Mouse (Mus musculus): Measurements from ENCODE around the gene Ncmap. TPM values are rescaled to one million over a fixed set of nuclear protein-coding genes. Genes with fewer than 3 reads are reported as not detected.

Ncmap gene
- polyA plus RNA-seq, 1 experiment from 2014 or later: 0.63 TPM

- WGBS: 87% methylated on average over 6 of the region's 6 CpGs
- H3K9ac ChIP-seq (ENCODE audit: low read length): no peak overlapping the region
- no peak overlapping the region for H3K27ac ChIP-seq (ENCODE audit: low read depth, low read length)
- H3K36me3 ChIP-seq (ENCODE audit: control insufficient read depth, insufficient read depth, low read length): no peaks in the 10 kb centered on the region
- peaks cover 7% of the 10 kb centered on the region for H3K4me1 ChIP-seq (ENCODE audit: control insufficient read depth, insufficient read depth, low read length)
- DNase-seq (ENCODE audit: low spot score, missing footprints) (no peak), ATAC-seq (ENCODE audit: low FRiP score) (no peak)
- no peak overlapping the region for H3K4me3 ChIP-seq (ENCODE audit: low read depth, low read length)
- H3K9me3 ChIP-seq (ENCODE audit: control insufficient read depth, low read length): no peaks in the 10 kb centered on the region
- peaks cover 21% of the 10 kb centered on the region for H3K27me3 ChIP-seq (ENCODE audit: control insufficient read depth, insufficient read depth, low read length)
- H3K4me2 ChIP-seq: no peak overlapping the region
Measured at GRCm38 (mm10) chr4:135393381-135393780, 4.6 kb downstream of the Ncmap start.

DNA sequence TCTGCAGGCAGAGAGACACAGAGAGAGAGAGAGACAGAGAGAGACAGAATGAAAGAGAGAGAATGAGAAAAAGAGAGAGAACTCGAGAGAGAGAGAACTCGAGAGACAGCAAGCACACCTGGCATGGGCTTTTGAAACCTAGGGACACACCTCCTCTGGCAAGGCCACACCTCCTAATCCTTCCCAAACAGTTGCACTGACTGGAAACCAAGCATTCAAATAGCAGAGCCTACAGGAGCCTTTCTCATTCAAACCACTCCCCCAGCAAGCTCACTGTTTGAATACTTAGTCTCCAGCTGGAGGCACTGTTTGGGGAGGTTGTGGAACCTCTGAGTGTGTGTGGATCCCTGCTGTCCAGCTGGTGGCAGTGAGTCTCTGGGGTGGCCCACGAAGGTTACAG lies 5.2 kb downstream of the Ncmap start:
- Histone ChIP-seq H3K27me3 (ENCODE audit: control insufficient read depth, insufficient read depth, low read length) (peaks cover 15% of the 10 kb centered on the region), H3K4me2 (no peak overlapping the region), H3K9ac (ENCODE audit: low read length) (no peak overlapping the region), H3K4me1 (ENCODE audit: control insufficient read depth, insufficient read depth, low read length) (peaks cover 2% of the 10 kb centered on the region), H3K9me3 (ENCODE audit: control insufficient read depth, low read length) (no peaks in the 10 kb centered on the region), H3K36me3 (ENCODE audit: control insufficient read depth, insufficient read depth, low read length) (no peaks in the 10 kb centered on the region), H3K4me3 (ENCODE audit: low read depth, low read length) (no peak overlapping the region), H3K27ac (ENCODE audit: low read depth, low read length) (no peak overlapping the region)
- DNase-seq (ENCODE audit: low spot score, missing footprints): no peak
- no peak for ATAC-seq (ENCODE audit: low FRiP score)
- 84% methylated on average over 3 of the region's 3 CpGs for whole genome bisulfite sequencing

DNA sequence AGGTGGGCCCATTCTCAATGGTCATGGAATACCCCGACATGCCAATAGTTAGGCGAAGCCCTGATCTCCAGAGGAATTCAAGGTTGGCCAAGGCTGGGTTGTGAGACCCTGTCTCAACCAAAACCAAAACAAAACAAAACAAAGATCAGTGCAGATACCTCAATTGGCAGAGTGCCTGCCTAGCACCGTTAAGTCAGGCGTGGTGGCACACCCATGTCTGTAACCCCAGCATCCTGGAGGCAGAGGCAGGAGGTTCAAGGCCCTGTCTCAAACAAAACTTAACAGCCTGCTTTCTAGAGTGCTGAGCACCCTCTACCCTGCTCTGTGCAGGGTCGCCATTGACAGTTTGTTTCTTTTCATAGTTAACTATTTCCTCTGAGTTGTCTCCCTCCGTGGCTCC lies 7.0 kb downstream of the Ncmap start:
- Histone ChIP-seq H3K4me3 (ENCODE audit: low read depth, low read length) (no peak overlapping the region), H3K4me1 (ENCODE audit: control insufficient read depth, insufficient read depth, low read length) (no peaks in the 10 kb centered on the region), H3K36me3 (ENCODE audit: control insufficient read depth, insufficient read depth, low read length) (no peaks in the 10 kb centered on the region), H3K9ac (ENCODE audit: low read length) (no peak overlapping the region), H3K27me3 (ENCODE audit: control insufficient read depth, insufficient read depth, low read length) (no peaks in the 10 kb centered on the region), H3K4me2 (no peak overlapping the region), H3K9me3 (ENCODE audit: control insufficient read depth, low read length) (no peaks in the 10 kb centered on the region), H3K27ac (ENCODE audit: low read depth, low read length) (no peak overlapping the region)
- DNase-seq (ENCODE audit: low spot score, missing footprints) (no peak), ATAC-seq (ENCODE audit: low FRiP score) (no peak)
- 76% methylated on average over 6 of the region's 6 CpGs for WGBS

GRCm38 (mm10) chr4:135385614-135386013 lies 12.4 kb downstream of the Ncmap start:
- H3K36me3 ChIP-seq (ENCODE audit: control insufficient read depth, insufficient read depth, low read length): no peaks in the 10 kb centered on the region
- no peak overlapping the region for H3K27ac ChIP-seq (ENCODE audit: low read depth, low read length)
- no peak overlapping the region for H3K4me3 ChIP-seq (ENCODE audit: low read depth, low read length)
- no peaks in the 10 kb centered on the region for H3K9me3 ChIP-seq (ENCODE audit: control insufficient read depth, low read length)
- 65% methylated on average over 10 of the region's 10 CpGs for WGBS
- H3K9ac ChIP-seq (ENCODE audit: low read length): no peak overlapping the region
- ATAC-seq (ENCODE audit: low FRiP score) (no peak), DNase-seq (ENCODE audit: low spot score, missing footprints) (no peak)
- no peaks in the 10 kb centered on the region for H3K4me1 ChIP-seq (ENCODE audit: control insufficient read depth, insufficient read depth, low read length)
- no peak overlapping the region for H3K4me2 ChIP-seq
- H3K27me3 ChIP-seq (ENCODE audit: control insufficient read depth, insufficient read depth, low read length): no peaks in the 10 kb centered on the region

DNA sequence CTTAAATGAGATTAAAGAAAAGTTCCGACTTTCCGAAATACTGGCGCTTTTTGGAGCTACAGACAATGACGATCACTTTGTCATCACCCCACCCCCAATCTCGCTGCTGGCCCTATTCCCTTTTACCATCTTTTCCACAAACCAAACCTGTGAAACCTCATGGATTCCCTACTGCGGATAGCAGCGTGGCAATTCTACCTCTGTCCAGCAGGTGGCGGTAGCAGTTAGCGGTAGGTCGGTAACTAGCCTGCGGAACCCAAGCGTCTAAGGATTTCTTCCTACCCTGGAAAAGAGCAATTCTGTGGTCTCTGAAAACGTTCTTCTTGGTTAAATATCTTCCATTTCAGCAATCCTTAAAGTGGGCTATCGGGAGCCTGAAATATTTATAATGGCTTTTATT lies 15.7 kb downstream of the Ncmap start:
- Histone ChIP-seq H3K9me3 (ENCODE audit: control insufficient read depth, low read length) (no peaks in the 10 kb centered on the region), H3K36me3 (ENCODE audit: control insufficient read depth, insufficient read depth, low read length) (no peaks in the 10 kb centered on the region), H3K27me3 (ENCODE audit: control insufficient read depth, insufficient read depth, low read length) (no peaks in the 10 kb centered on the region), H3K9ac (ENCODE audit: low read length) (no peak overlapping the region), H3K4me2 (no peak overlapping the region), H3K27ac (ENCODE audit: low read depth, low read length) (no peak overlapping the region), H3K4me1 (ENCODE audit: control insufficient read depth, insufficient read depth, low read length) (no peaks in the 10 kb centered on the region), H3K4me3 (ENCODE audit: low read depth, low read length) (no peak overlapping the region)
- WGBS: 4% methylated on average over 14 of the region's 14 CpGs
- ATAC-seq (ENCODE audit: low FRiP score) (no peak), DNase-seq (ENCODE audit: low spot score, missing footprints) (peak; percentile 98)

DNA sequence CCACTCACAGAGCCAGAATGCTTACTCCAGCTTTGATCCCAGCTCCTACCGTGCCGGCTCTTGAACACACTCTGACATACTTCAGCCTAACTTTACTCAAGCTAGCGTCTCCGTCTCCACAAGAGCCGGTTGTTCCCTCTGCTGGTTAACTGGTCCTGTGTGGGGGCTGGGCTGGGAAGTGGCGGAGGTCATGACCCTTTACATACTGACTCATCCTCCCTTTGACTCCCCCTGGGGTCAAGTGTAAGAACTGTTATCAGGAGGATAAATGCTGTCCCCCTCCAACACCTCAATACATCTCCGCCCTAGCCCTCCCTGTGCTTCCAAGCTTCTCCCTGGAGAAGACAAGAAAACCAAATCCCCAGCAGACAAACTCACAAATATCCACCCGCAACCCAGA lies 16.7 kb downstream of the Ncmap start:
- Histone ChIP-seq H3K27ac (ENCODE audit: low read depth, low read length) (no peak overlapping the region), H3K4me3 (ENCODE audit: low read depth, low read length) (no peak overlapping the region), H3K27me3 (ENCODE audit: control insufficient read depth, insufficient read depth, low read length) (no peaks in the 10 kb centered on the region), H3K4me2 (no peak overlapping the region), H3K9ac (ENCODE audit: low read length) (no peak overlapping the region), H3K4me1 (ENCODE audit: control insufficient read depth, insufficient read depth, low read length) (no peaks in the 10 kb centered on the region), H3K36me3 (ENCODE audit: control insufficient read depth, insufficient read depth, low read length) (no peaks in the 10 kb centered on the region), H3K9me3 (ENCODE audit: control insufficient read depth, low read length) (no peaks in the 10 kb centered on the region)
- ATAC-seq (ENCODE audit: low FRiP score): no peak
- WGBS: 49% methylated on average over 8 of the region's 8 CpGs
- DNase-seq (ENCODE audit: low spot score, missing footprints): no peak

- Histone ChIP-seq H3K4me3 (ENCODE audit: low read depth, low read length) (no peak overlapping the region), H3K27me3 (ENCODE audit: control insufficient read depth, insufficient read depth, low read length) (no peaks in the 10 kb centered on the region), H3K4me2 (no peak overlapping the region), H3K9ac (ENCODE audit: low read length) (no peak overlapping the region), H3K9me3 (ENCODE audit: control insufficient read depth, low read length) (no peaks in the 10 kb centered on the region), H3K36me3 (ENCODE audit: control insufficient read depth, insufficient read depth, low read length) (no peaks in the 10 kb centered on the region), H3K27ac (ENCODE audit: low read depth, low read length) (no peak overlapping the region), H3K4me1 (ENCODE audit: control insufficient read depth, insufficient read depth, low read length) (no peaks in the 10 kb centered on the region)
- no peak for ATAC-seq (ENCODE audit: low FRiP score)
- WGBS: 86% methylated on average over 11 of the region's 11 CpGs
- no peak for DNase-seq (ENCODE audit: low spot score, missing footprints)
Measured at GRCm38 (mm10) chr4:135377241-135377640, 20.8 kb downstream of the Ncmap start.

DNA sequence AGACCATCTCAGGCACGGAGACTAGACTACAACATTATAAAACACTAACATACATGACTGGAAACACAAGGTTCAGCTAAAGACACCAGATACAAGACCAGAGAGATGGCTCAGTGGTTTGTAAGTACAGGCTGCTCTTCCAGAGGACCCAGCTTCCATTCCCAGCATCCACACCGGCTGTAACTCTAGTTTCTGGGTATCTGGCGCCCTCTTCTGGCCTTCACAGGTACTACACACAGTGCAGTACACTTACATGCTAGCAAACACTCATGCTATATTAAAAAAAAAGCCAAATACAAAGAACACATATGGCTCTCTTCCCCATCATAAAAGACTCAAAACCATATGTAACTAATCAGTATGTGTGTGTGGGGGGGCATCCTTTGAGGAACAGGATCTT lies 22.6 kb downstream of the Ncmap start:
- no peaks in the 10 kb centered on the region for H3K4me1 ChIP-seq (ENCODE audit: control insufficient read depth, insufficient read depth, low read length)
- 61% methylated on average over 3 of the region's 3 CpGs for WGBS
- H3K9ac ChIP-seq (ENCODE audit: low read length): no peak overlapping the region
- H3K27ac ChIP-seq (ENCODE audit: low read depth, low read length): no peak overlapping the region
- no peaks in the 10 kb centered on the region for H3K27me3 ChIP-seq (ENCODE audit: control insufficient read depth, insufficient read depth, low read length)
- H3K36me3 ChIP-seq (ENCODE audit: control insufficient read depth, insufficient read depth, low read length): no peaks in the 10 kb centered on the region
- no peaks in the 10 kb centered on the region for H3K9me3 ChIP-seq (ENCODE audit: control insufficient read depth, low read length)
- H3K4me3 ChIP-seq (ENCODE audit: low read depth, low read length): no peak overlapping the region
- no peak for DNase-seq (ENCODE audit: low spot score, missing footprints)
- no peak for ATAC-seq (ENCODE audit: low FRiP score)
- H3K4me2 ChIP-seq: no peak overlapping the region

GRCm38 (mm10) chr4:135373299-135373698 lies 24.7 kb downstream of the Ncmap start:
- 84% methylated on average over 5 of the region's 5 CpGs for WGBS
- Histone ChIP-seq H3K4me3 (ENCODE audit: low read depth, low read length) (no peak overlapping the region), H3K27me3 (ENCODE audit: control insufficient read depth, insufficient read depth, low read length) (no peaks in the 10 kb centered on the region), H3K4me2 (no peak overlapping the region), H3K9ac (ENCODE audit: low read length) (no peak overlapping the region), H3K36me3 (ENCODE audit: control insufficient read depth, insufficient read depth, low read length) (no peaks in the 10 kb centered on the region), H3K27ac (ENCODE audit: low read depth, low read length) (no peak overlapping the region), H3K4me1 (ENCODE audit: control insufficient read depth, insufficient read depth, low read length) (no peaks in the 10 kb centered on the region), H3K9me3 (ENCODE audit: control insufficient read depth, low read length) (no peaks in the 10 kb centered on the region)
- DNase-seq (ENCODE audit: low spot score, missing footprints) (peak; percentile 84), ATAC-seq (ENCODE audit: low FRiP score) (no peak)

DNA sequence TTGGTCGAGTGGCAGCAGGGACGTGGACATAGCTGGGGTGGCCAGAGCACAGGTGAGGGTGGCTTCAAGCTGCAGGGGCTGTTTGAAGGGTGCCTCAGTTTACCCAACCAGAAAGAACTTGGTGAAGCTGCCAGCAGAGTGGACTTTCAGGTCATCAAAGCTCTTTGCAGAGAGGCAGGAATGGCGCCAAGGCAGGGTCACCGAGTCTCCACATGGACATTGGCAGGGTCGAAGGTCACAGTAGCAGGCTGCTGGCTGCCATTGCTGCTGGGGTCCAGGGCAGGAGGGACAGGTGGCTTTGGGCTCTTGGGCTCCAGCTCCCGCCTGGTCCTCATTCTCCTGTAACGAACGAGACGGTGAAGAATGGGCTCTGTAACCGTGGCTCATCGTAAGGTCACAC lies 27.7 kb downstream of the Ncmap start:
- Histone ChIP-seq H3K4me2 (no peak overlapping the region), H3K36me3 (ENCODE audit: control insufficient read depth, insufficient read depth, low read length) (no peaks in the 10 kb centered on the region), H3K27me3 (ENCODE audit: control insufficient read depth, insufficient read depth, low read length) (no peaks in the 10 kb centered on the region), H3K4me1 (ENCODE audit: control insufficient read depth, insufficient read depth, low read length) (no peaks in the 10 kb centered on the region), H3K27ac (ENCODE audit: low read depth, low read length) (no peak overlapping the region), H3K9me3 (ENCODE audit: control insufficient read depth, low read length) (no peaks in the 10 kb centered on the region), H3K4me3 (ENCODE audit: low read depth, low read length) (no peak overlapping the region), H3K9ac (ENCODE audit: low read length) (no peak overlapping the region)
- DNase-seq (ENCODE audit: low spot score, missing footprints): no peak
- no peak for ATAC-seq (ENCODE audit: low FRiP score)
- 73% methylated on average over 11 of the region's 11 CpGs for WGBS

Measured in midbrain, embryonic 11.5 days (tissue).